Comparison of ENCODE assay signal across 11 mouse cellular contexts in the genomic region with DNA sequence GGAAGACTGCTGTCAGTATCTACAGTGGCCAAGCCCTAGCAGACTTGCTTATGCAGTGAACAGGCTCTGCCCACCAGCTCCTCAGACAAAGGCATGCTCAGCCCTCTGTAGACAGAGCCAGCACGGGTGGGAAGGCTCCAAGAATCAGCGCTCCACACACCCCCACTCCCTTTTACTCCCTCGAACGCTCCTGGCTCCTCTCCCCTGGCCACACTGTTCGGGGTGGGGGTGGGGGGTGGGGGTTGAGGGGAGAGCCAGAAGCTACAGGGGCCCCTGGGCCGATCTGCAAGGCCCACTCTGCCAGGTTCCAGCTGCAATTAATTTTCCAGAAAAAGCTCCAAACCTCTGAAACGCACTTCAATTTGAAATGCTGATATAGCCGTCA.
A peak's percentile ranks its signal among the peaks of the same experiment; 100 is the strongest.
DNase-seq lines count a peak whose midpoint lies in the region; ATAC-seq lines count a peak whose summit lies in the region.
"Had no signal": no experiment of that assay in that cellular context is flagged by ENCODE, and none has a peak within 500 bp of the region (broad histone marks: within the 10 kb centered on the region; RNA-seq: fewer than 3 reads in every experiment).

No protein-coding gene starts in this region.

- 72% methylated on average over 8 of the region's 8 CpGs for WGBS in heart, embryonic 14.5 days
- WGBS in intestine, embryonic 15.5 days = 49% methylated on average over 8 of the region's 8 CpGs
- 30% methylated on average over 8 of the region's 8 CpGs for WGBS in stomach, embryonic 15.5 days

- H3K4me3 ChIP-seq in heart, embryonic 14.5 days (ENCODE audit: control insufficient read depth in 1 of 2, insufficient read depth in 1 of 2, low read depth in 1 of 2, low read length in 2 of 2) = no peak overlapping the region
- H3K4me3 ChIP-seq in intestine, embryonic 15.5 days (replicated peaks) = no peak overlapping the region
- no peak overlapping the region for H3K4me3 ChIP-seq in stomach, embryonic 15.5 days (replicated peaks)
- H3K4me3 ChIP-seq: heart, adult 2 months had no signal

- no peak overlapping the region for H3K4me2 ChIP-seq in heart, embryonic 14.5 days (ENCODE audit: low read length)
- H3K4me2 ChIP-seq in intestine, embryonic 15.5 days (replicated peaks) = no peak overlapping the region
- no peak overlapping the region for H3K4me2 ChIP-seq in stomach, embryonic 15.5 days

- H3K9ac ChIP-seq in heart, embryonic 14.5 days (ENCODE audit: low read length) = no peak overlapping the region
- no peak overlapping the region for H3K9ac ChIP-seq in intestine, embryonic 15.5 days
- H3K9ac ChIP-seq in stomach, embryonic 15.5 days = no peak overlapping the region

- DNase-seq in heart, postnatal 10 days = no peak
- DNase-seq in ovary, postnatal 14 days (ENCODE audit: low spot score) = peak; percentile 9
- no peak for DNase-seq in ovary, adult 18-20 months (ENCODE audit: low spot score)
- DNase-seq in cerebellum, postnatal 25 days = no peak
- no peak for DNase-seq in T-cell, adult 2 months (ENCODE audit: low spot score)
- DNase-seq: heart, adult 2 months; thymus, adult 18-20 months had no signal

- no peak overlapping the region for H3K27ac ChIP-seq in heart, embryonic 14.5 days (replicated peaks in 1 of 2; ENCODE audit: control insufficient read depth in 1 of 2, insufficient read depth in 1 of 2, low read depth in 2 of 2, low read length in 2 of 2)
- 0 out of 2 replicates have a peak overlapping the region, but pooled peaks have one; percentile 40 for H3K27ac ChIP-seq in intestine, embryonic 15.5 days
- H3K27ac ChIP-seq in stomach, embryonic 15.5 days = no peak overlapping the region
- H3K27ac ChIP-seq: heart, adult 2 months had no signal

- H3K4me1 ChIP-seq in heart, embryonic 14.5 days (ENCODE audit: control insufficient read depth in 2 of 2, insufficient read depth in 2 of 2, low read length in 2 of 2) = no peaks in the 10 kb centered on the region
- no peaks in the 10 kb centered on the region for H3K4me1 ChIP-seq in intestine, embryonic 15.5 days (replicated peaks)
- H3K4me1 ChIP-seq in stomach, embryonic 15.5 days = no peaks in the 10 kb centered on the region

- H3K9me3 ChIP-seq in heart, embryonic 14.5 days (ENCODE audit: control insufficient read depth, low read length) = peaks cover 10% of the 10 kb centered on the region
- H3K9me3 ChIP-seq in intestine, embryonic 15.5 days = no peaks in the 10 kb centered on the region
- no peaks in the 10 kb centered on the region for H3K9me3 ChIP-seq in stomach, embryonic 15.5 days

- peak; percentile 50; the same call in 1 of the 2 replicates for ATAC-seq in heart, embryonic 14.5 days (ENCODE audit: insufficient number of reproducible peaks, insufficient read depth, low FRiP score, low read depth)
- peak; percentile 51; the same call in 1 of the 2 replicates for ATAC-seq in intestine, embryonic 15.5 days
- ATAC-seq in stomach, embryonic 15.5 days (ENCODE audit: insufficient read depth, low FRiP score, low read depth) = peak; percentile 39; the same call in 1 of the 2 replicates

- no peaks in the 10 kb centered on the region for H3K36me3 ChIP-seq in heart, embryonic 14.5 days (ENCODE audit: control insufficient read depth, insufficient read depth, low read length)
- H3K36me3 ChIP-seq in intestine, embryonic 15.5 days = no peaks in the 10 kb centered on the region
- no peaks in the 10 kb centered on the region for H3K36me3 ChIP-seq in stomach, embryonic 15.5 days

- H3K27me3 ChIP-seq in heart, embryonic 14.5 days (ENCODE audit: control insufficient read depth, insufficient read depth, low read length) = no peaks in the 10 kb centered on the region
- H3K27me3 ChIP-seq in intestine, embryonic 15.5 days (replicated peaks) = no peaks in the 10 kb centered on the region
- H3K27me3 ChIP-seq in stomach, embryonic 15.5 days (replicated peaks) = no peaks in the 10 kb centered on the region
- H3K27me3 ChIP-seq: CH12.LX had no signal

- intact Hi-C loops in heart, postnatal 10 days (cut with DNase I) = no loop called here
